Mouse (Mus musculus): ENCODE measurements at regions not wholly inside any gene's neighbourhood (a gene's known extent, or its start where the extent isn't known, plus 50 kb on each side); places are given as distances from the start of the nearest gene placed in this dataset.

DNA sequence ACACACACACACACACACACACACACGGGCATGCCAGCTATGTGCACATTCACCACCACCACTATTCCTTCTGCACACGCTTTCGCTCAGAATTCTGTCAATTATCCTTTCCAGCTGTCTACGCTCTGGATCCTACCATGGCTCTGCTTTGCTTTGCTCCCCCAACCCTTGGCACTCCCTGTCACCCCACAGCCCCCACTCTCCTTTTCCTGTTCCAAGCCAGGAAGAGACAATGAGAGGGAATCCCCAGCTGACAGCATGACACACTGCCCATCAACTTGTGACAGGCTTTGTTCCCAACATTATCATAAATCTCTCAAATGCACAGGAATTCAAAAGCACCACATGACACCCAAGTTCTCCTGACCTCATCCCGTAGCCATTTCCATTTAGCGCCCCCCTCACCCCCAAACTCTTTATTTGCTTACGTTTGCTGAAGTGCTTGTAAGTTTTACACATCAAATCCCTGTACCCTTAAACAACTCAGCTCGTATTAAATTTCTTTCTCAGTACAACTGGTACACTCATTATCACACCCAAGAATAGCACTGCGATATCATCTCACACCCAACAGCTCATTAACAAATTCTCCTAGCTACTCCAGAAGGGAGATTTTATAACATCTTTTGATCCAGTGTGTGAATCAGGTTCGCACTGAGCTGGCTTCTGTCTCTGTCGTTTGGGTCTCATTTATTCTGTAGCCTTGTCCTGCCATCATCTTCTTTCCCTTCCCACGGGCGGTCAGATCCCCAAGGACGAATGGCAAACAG lies 140.3 kb downstream of the Ptpn20 start:
- Histone ChIP-seq H3K36me3 (ENCODE audit: poor library complexity, severe bottlenecking) (no peaks in the 10 kb centered on the region), H3K4me1 (peaks cover 14% of the 10 kb centered on the region; the same call in 1 of the 2 replicates), H3K27me3 (no peaks in the 10 kb centered on the region), H3K4me3 (no peak overlapping the region), H3K4me2 (no peak overlapping the region), H3K9ac (no peak overlapping the region), H3K9me3 (replicated peaks) (no peaks in the 10 kb centered on the region), H3K27ac (no peak overlapping the region)
- 56% methylated on average over 14 of the region's 14 CpGs for WGBS
- ATAC-seq = no peak

DNA sequence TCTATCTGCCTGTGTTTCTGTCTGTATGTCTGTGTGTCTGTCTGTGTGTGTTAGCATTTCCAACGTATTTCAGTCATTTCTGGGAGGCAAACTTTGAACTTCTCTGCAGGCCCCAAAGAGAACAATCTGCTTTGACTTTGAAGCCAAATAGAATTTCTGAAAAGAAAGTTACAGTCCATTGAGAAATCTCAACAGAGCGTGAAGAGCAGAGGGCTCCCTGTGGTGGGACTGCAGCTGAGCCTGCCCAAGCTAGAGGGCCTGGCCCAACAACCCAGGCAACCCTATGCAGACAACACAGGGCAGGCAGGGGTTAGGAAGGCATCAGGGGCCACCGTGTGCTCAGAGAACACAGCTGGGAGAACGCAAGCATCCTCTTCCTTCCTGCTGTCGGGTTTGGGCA lies 143.7 kb downstream of the Ptpn20 start:
- WGBS = 41% methylated on average over 5 of the region's 5 CpGs
- Histone ChIP-seq H3K4me3 (no peak overlapping the region), H3K4me2 (no peak overlapping the region), H3K9ac (no peak overlapping the region), H3K27ac (no peak overlapping the region), H3K36me3 (ENCODE audit: poor library complexity, severe bottlenecking) (no peaks in the 10 kb centered on the region), H3K9me3 (replicated peaks) (no peaks in the 10 kb centered on the region), H3K4me1 (peaks cover 18% of the 10 kb centered on the region; the same call in 1 of the 2 replicates), H3K27me3 (no peaks in the 10 kb centered on the region)
- ATAC-seq = no peak

DNA sequence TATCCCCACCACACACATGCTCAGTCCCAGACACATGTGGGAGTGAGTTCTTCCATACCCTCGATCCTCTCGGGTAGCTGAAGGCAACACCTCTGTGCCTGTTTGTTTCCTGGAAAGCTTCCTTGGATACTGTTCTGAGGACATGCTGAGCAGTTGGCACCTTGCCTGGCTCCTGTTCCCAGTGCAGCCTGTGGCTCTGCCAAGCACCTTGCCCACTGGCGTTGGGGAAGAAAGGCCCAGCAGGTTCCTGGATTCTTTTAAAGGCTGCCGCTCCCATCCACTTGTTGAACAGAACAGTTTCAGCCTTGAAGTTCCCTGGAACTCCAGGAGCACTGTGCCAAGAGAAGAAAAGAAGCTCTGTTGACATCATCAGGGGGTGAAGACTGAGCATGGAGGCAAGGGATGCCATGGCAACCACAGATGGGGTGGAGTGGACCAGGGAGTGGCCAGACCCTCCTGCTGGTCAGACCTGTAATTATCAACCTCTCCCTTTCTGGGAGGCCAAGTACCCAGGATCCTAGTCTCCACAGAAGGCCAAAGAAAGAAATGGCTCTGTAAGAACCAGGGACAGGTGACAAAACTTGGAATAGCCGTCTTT lies 145.5 kb downstream of the Ptpn20 start:
- no peak overlapping the region for H3K9ac ChIP-seq
- H3K4me3 ChIP-seq = no peak overlapping the region
- H3K4me2 ChIP-seq = no peak overlapping the region
- no peaks in the 10 kb centered on the region for H3K9me3 ChIP-seq (replicated peaks)
- no peaks in the 10 kb centered on the region for H3K36me3 ChIP-seq (ENCODE audit: poor library complexity, severe bottlenecking)
- H3K27me3 ChIP-seq = no peaks in the 10 kb centered on the region
- no peak overlapping the region for H3K27ac ChIP-seq
- H3K4me1 ChIP-seq = peaks cover 12% of the 10 kb centered on the region; the same call in 1 of the 2 replicates
- 41% methylated on average over 5 of the region's 5 CpGs for WGBS
- peak; percentile 30; the same call in 1 of the 2 replicates for ATAC-seq

DNA sequence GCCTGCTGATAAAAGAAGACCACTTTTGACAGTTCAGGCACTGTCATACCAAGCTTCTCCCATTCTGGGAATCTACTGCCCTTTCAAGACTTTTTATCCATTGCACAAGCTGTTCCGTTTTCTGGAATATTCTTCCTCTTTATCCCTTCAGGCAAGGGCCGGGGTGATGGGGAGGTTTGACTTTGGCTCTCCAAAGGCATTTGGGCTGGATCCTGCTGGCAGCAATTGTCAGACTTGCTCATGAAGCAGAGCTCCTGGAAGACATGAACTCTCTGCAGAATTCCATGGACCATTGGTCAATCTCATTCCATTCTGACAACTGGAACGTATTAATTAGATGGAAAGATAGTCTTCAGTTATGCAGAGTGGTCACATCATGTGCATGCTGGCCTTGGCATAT lies 146.6 kb downstream of the Ptpn20 start:
- Histone ChIP-seq H3K4me3 (no peak overlapping the region), H3K9ac (no peak overlapping the region), H3K9me3 (replicated peaks) (no peaks in the 10 kb centered on the region), H3K4me2 (no peak overlapping the region), H3K36me3 (ENCODE audit: poor library complexity, severe bottlenecking) (no peaks in the 10 kb centered on the region), H3K27me3 (no peaks in the 10 kb centered on the region), H3K27ac (no peak overlapping the region), H3K4me1 (peaks cover 7% of the 10 kb centered on the region; the same call in 1 of the 2 replicates)
- ATAC-seq = no peak
- 90% methylated on average over 3 of the region's 3 CpGs for WGBS

DNA sequence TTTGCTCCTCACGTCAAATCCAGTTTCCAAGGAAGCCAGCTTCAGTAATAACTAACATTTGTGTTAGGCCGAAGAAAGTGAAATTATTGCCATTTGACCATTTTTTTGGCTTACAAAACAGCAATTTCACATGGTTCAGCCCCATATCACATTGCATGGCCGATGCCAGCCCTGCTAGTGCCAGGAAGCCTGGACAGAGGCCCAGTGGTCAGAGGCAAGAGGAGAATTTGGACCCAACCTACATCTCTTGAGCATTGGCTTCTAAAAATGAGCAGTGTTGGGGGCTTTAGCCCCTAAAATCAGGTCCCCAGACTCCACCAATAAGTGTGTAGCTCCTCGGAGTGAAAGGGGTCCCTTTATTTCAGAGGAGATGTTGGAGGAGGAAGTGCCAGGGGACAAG lies 157.2 kb downstream of the Ptpn20 start:
- 83% methylated on average over 4 of the region's 4 CpGs for WGBS
- H3K4me2 ChIP-seq = no peak overlapping the region
- no peaks in the 10 kb centered on the region for H3K4me1 ChIP-seq
- H3K4me3 ChIP-seq = no peak overlapping the region
- H3K36me3 ChIP-seq (ENCODE audit: poor library complexity, severe bottlenecking) = no peaks in the 10 kb centered on the region
- no peaks in the 10 kb centered on the region for H3K9me3 ChIP-seq (replicated peaks)
- no peaks in the 10 kb centered on the region for H3K27me3 ChIP-seq
- no peak overlapping the region for H3K9ac ChIP-seq
- no peak for ATAC-seq
- no peak overlapping the region for H3K27ac ChIP-seq

DNA sequence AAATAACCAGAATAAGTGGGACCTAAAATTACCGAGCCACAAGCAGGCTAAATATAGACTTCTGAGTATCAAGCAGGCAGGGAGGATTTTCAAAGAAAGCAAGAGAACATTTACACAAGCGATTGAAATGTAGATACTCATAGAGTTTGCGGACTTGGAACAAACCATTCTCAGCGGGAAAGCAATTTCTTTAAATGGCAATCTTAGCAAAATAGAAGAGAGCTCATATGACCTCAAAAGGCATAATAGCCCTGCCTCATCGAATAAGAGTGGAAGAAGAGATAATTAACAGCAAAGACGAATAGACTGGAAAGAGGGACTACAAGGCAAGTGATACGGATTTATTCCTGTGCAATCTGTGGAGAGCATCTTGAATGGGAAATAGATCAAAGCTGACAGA lies 163.7 kb upstream of the Gdf10 start:
- Histone ChIP-seq H3K27ac (no peak overlapping the region), H3K27me3 (no peaks in the 10 kb centered on the region), H3K9ac (no peak overlapping the region), H3K4me3 (no peak overlapping the region), H3K36me3 (ENCODE audit: poor library complexity, severe bottlenecking) (no peaks in the 10 kb centered on the region), H3K4me1 (no peaks in the 10 kb centered on the region), H3K9me3 (replicated peaks) (0 out of 2 replicates have a peak, but pooled peaks cover 6% of the 10 kb centered on the region), H3K4me2 (no peak overlapping the region)
- WGBS = 56% methylated on average over 7 of the region's 7 CpGs
- no peak for ATAC-seq

DNA sequence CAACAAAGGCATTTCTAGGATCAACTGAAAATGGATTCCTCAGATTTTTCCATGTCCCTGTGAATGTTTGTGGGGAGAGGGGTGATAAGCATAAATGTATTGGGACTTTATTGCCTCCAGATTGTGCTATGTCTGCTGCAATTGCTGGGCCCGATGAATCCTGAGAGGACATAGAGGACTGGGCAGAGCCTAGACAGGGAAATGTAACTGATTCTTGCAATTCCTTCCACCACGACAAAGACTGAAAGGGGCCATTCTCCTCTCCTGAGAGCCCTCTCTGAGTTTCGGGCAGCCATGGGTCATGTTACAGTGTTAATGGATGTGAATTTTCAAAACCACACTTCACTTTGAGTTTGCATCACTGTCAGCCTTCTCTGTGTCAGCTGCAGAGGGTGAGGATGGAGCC lies 159.7 kb upstream of the Gdf10 start:
- H3K4me1 ChIP-seq = no peaks in the 10 kb centered on the region
- no peak overlapping the region for H3K4me3 ChIP-seq
- no peaks in the 10 kb centered on the region for H3K27me3 ChIP-seq
- H3K27ac ChIP-seq = no peak overlapping the region
- H3K9me3 ChIP-seq (replicated peaks) = no peaks in the 10 kb centered on the region
- no peaks in the 10 kb centered on the region for H3K36me3 ChIP-seq (ENCODE audit: poor library complexity, severe bottlenecking)
- ATAC-seq = no peak
- 68% methylated on average over 3 of the region's 3 CpGs for WGBS
- H3K9ac ChIP-seq = no peak overlapping the region
- H3K4me2 ChIP-seq = no peak overlapping the region

DNA sequence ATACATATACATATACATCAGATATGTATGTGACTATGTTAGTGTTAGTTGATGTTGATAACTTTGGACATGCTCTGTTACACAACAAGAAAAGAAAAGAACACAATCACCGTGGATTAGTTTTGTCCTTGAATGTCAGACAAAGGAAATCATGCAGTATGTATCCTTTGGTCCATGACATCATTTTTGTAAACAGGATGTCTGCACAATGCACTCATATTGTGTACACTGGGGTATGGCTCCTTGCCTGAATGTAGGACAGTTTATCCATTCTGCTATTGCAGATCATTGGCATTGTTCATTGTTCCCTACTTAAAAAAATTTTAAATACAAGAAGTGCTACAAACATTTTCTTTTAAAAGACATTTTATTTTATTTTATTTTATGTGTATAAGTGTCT lies 157.6 kb upstream of the Gdf10 start:
- no peaks in the 10 kb centered on the region for H3K9me3 ChIP-seq (replicated peaks)
- H3K4me3 ChIP-seq = no peak overlapping the region
- no peak for ATAC-seq
- no peaks in the 10 kb centered on the region for H3K4me1 ChIP-seq
- 77% methylated on average over 1 of the region's 1 CpGs for WGBS
- no peak overlapping the region for H3K27ac ChIP-seq
- H3K9ac ChIP-seq = no peak overlapping the region
- H3K4me2 ChIP-seq = no peak overlapping the region
- no peaks in the 10 kb centered on the region for H3K36me3 ChIP-seq (ENCODE audit: poor library complexity, severe bottlenecking)
- no peaks in the 10 kb centered on the region for H3K27me3 ChIP-seq

DNA sequence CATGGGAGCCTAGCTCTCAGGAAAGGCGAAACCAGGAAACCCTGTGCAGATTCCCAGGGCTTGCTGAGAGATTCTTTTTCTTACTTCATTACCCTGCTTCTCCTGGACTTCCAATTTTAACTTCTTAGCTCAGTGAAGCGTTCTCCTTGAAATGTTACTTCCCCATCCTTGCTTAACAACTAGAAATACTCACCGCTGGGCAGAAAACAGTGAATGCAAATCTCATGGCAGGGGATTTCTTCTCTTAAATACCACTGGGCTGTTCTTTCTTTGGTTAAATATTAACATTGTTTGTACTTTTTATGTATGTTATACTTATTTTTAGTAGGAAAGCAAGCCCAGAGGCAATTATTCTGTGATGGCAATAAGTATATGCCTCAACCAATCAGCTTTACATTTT lies 151.0 kb upstream of the Gdf10 start:
- H3K9me3 ChIP-seq (replicated peaks) = no peaks in the 10 kb centered on the region
- H3K4me3 ChIP-seq = no peak overlapping the region
- no peaks in the 10 kb centered on the region for H3K27me3 ChIP-seq
- H3K4me2 ChIP-seq = no peak overlapping the region
- no peaks in the 10 kb centered on the region for H3K36me3 ChIP-seq (ENCODE audit: poor library complexity, severe bottlenecking)
- H3K27ac ChIP-seq = no peak overlapping the region
- H3K4me1 ChIP-seq = no peaks in the 10 kb centered on the region
- no peak for ATAC-seq
- 82% methylated on average over 3 of the region's 3 CpGs for WGBS
- no peak overlapping the region for H3K9ac ChIP-seq

DNA sequence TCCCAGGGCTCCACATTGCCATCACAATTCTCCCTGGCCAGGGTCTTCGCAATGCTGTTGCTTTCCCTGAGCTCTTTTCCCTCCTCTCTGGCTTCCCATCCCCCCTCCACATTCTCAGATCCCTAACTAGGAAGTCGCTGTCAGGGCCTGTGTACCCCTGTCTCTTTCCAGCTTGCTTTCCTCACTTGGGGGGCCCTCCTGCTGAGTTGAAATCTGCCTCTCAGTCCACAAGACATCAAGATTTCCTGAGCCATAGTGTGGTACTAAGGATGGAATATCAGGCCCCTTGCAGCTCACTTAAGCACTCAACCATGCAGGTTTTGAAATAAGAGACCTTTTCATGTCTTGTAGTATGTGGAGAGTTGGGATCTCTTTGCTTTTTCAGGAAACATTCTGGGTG lies 133.8 kb upstream of the Gdf10 start:
- Histone ChIP-seq H3K9ac (no peak overlapping the region), H3K4me2 (no peak overlapping the region), H3K27me3 (no peaks in the 10 kb centered on the region), H3K4me1 (0 out of 2 replicates have a peak, but pooled peaks cover 2% of the 10 kb centered on the region), H3K4me3 (no peak overlapping the region), H3K36me3 (ENCODE audit: poor library complexity, severe bottlenecking) (no peaks in the 10 kb centered on the region), H3K9me3 (replicated peaks) (no peaks in the 10 kb centered on the region), H3K27ac (no peak overlapping the region)
- ATAC-seq = no peak
- 30% methylated on average over 2 of the region's 2 CpGs for WGBS

DNA sequence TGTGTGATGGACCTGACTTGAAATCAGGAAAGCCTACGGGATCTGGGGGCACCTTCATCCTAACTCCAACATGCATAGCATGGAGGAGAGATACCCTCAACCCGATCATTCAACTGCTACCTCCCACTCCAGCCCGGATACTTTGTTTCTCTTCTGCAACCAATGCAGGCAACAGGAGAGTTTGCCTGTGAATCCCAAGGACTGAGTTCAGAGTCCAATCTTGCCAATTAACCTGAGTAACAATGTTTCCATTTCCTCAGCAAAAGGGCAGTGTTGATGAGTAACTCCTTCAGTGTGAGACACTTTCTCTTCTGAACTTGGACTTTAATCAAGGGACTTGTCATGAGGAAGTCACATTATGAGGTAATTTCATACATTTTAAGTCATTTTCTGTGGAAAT lies 129.1 kb upstream of the Gdf10 start:
- Histone ChIP-seq H3K36me3 (ENCODE audit: poor library complexity, severe bottlenecking) (no peaks in the 10 kb centered on the region), H3K27ac (no peak overlapping the region), H3K4me1 (peaks cover 14% of the 10 kb centered on the region), H3K9me3 (replicated peaks) (no peaks in the 10 kb centered on the region), H3K4me3 (no peak overlapping the region), H3K9ac (no peak overlapping the region), H3K27me3 (no peaks in the 10 kb centered on the region), H3K4me2 (no peak overlapping the region)
- 51% methylated on average over 3 of the region's 3 CpGs for WGBS
- ATAC-seq = no peak

DNA sequence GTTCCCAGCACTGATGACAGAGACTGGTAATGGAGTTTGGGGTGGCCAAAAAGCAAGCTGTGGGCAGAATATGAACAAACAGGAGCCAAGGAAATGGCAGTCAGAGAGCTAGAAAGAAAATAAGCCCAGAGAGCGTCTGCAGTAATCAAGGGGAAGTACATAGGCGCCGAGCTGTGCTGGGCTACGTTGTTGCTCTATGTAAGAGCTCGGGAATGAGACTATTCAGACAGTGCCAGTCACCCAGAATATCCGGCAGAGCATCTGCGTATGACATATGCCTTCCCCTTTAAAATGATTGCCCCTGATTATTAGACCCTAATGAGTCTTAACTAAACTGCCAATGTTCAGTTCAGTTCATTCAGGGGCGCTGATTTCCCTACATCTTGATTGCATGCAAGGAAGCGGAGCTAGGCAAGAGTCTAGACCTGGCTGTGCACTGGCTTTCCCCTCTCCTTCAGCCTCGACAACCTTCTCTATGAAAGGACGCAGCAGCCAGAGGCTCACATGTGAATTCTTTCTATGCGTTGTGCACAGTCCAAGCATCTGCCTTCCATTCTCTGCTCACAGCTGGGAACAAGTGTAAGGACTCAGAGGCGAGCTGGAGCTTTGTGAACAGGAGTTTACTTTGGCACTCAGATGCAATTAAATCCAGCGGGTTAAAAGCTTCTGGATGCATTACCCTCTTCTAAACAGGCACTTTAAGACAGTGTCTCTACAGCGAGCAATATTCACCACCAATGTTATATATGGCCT lies 125.7 kb upstream of the Gdf10 start:
- Histone ChIP-seq H3K27ac (0 out of 2 replicates have a peak overlapping the region, but pooled peaks have one; percentile 1), H3K4me1 (peaks cover 14% of the 10 kb centered on the region), H3K9me3 (replicated peaks) (no peaks in the 10 kb centered on the region), H3K9ac (no peak overlapping the region), H3K36me3 (ENCODE audit: poor library complexity, severe bottlenecking) (no peaks in the 10 kb centered on the region), H3K27me3 (no peaks in the 10 kb centered on the region), H3K4me2 (peak overlapping the region; percentile 29), H3K4me3 (no peak overlapping the region)
- ATAC-seq = peak; percentile 69
- 43% methylated on average over 15 of the region's 15 CpGs for WGBS
